Mouse (Mus musculus): Measurements from ENCODE around the gene Arpc5.
"Not testable (repeated sequence)": the region's sequence is repeated elsewhere in the genome, so short reads cannot be mapped to it uniquely, and the experiment has no call there.

Arpc5 gene

GRCm38 (mm10) chr1:152779071-152779737 is 12.9 kb downstream of the Arpc5 start:
- no peak for DNase-seq (ENCODE audit: low read depth, low spot score)

- DNase-seq (ENCODE audit: low read depth, low spot score) = no peak
These were observed 18.3 kb downstream of the Arpc5 start for GRCm38 (mm10) chr1:152784620-152785019.

GRCm38 (mm10) chr1:152785446-152785845 is 19.1 kb downstream of the Arpc5 start:
- not testable (repeated sequence) for DNase-seq (ENCODE audit: low read depth, low spot score)

- DNase-seq (ENCODE audit: low read depth, low spot score) = no peak
These were observed 20.6 kb downstream of the Arpc5 start for GRCm38 (mm10) chr1:152786953-152787352.

GRCm38 (mm10) chr1:152788121-152788660 is 21.8 kb downstream of the Arpc5 start:
- DNase-seq (ENCODE audit: low read depth, low spot score) = no peak

GRCm38 (mm10) chr1:152790254-152790653 is 23.9 kb downstream of the Arpc5 start:
- DNase-seq (ENCODE audit: low read depth, low spot score) = no peak

- DNase-seq (ENCODE audit: low read depth, low spot score) = no peak
These were observed 24.5 kb downstream of the Arpc5 start for GRCm38 (mm10) chr1:152790821-152791220.

- DNase-seq (ENCODE audit: low read depth, low spot score) = no peak
These were observed 24.9 kb downstream of the Arpc5 start for GRCm38 (mm10) chr1:152791269-152791668.

GRCm38 (mm10) chr1:152792736-152793494 is 26.6 kb downstream of the Arpc5 start:
- DNase-seq (ENCODE audit: low read depth, low spot score) = no peak

- no peak for DNase-seq (ENCODE audit: low read depth, low spot score)
These were observed 27.3 kb downstream of the Arpc5 start for GRCm38 (mm10) chr1:152793495-152794130.

- DNase-seq (ENCODE audit: low read depth, low spot score) = no peak
These were observed 29.4 kb downstream of the Arpc5 start for GRCm38 (mm10) chr1:152795688-152796255.

- no peak for DNase-seq (ENCODE audit: low read depth, low spot score)
These were observed 30.4 kb downstream of the Arpc5 start for GRCm38 (mm10) chr1:152796683-152797263.

GRCm38 (mm10) chr1:152798125-152798524 is 31.8 kb downstream of the Arpc5 start:
- no peak for DNase-seq (ENCODE audit: low read depth, low spot score)

- DNase-seq (ENCODE audit: low read depth, low spot score) = no peak
These were observed 33.6 kb downstream of the Arpc5 start, which contains the start of gene Ncf2 for GRCm38 (mm10) chr1:152799897-152800296. Gene Ncf2 (plus strand): TSS chr1:152800194.

- DNase-seq (ENCODE audit: low read depth, low spot score) = no peak
These were observed 34.4 kb downstream of the Arpc5 start for GRCm38 (mm10) chr1:152800633-152801176.

- DNase-seq (ENCODE audit: low read depth, low spot score) = no peak
These were observed 38.6 kb downstream of the Arpc5 start for GRCm38 (mm10) chr1:152804907-152805306.

- no peak for DNase-seq (ENCODE audit: low read depth, low spot score)
These were observed 41.5 kb downstream of the Arpc5 start for GRCm38 (mm10) chr1:152807619-152808391.

GRCm38 (mm10) chr1:152808392-152808680 is 42.0 kb downstream of the Arpc5 start:
- no peak for DNase-seq (ENCODE audit: low read depth, low spot score)

GRCm38 (mm10) chr1:152809541-152810252 is 43.4 kb downstream of the Arpc5 start:
- DNase-seq (ENCODE audit: low read depth, low spot score) = no peak
